Mouse (Mus musculus): ENCODE measurements around the gene Acvr1. TPM values are rescaled to one million over a fixed set of nuclear protein-coding genes. Genes with fewer than 3 reads are reported as not detected.
A peak's percentile ranks its signal among the peaks of the same experiment; 100 is the strongest.

Gene Acvr1
- polyA plus RNA-seq, 1 experiment from 2014 or later = 5.5 TPM

DNA sequence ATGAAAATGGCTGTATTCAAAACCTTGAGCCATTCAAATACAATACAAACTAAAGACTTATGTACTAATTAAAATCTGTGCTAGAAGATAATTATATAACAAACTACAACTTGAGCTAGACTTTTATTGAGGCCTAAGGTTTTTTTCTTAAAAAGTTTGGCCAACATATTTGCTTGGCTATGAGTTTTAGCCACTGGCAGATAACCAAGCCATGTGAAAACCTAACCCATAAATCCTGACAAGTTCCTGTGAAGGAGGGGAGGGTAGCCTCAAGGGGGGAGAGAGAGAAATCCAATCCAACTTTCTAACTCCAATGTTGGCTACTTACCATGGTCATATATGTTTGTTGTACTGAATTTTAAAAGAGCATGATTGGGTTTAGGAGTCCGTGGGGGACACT lies 48.4 kb downstream of the Acvr1 start:
- H3K9ac ChIP-seq (ENCODE audit: low read depth, low read length) = no peak overlapping the region
- no peaks in the 10 kb centered on the region for H3K36me3 ChIP-seq (ENCODE audit: insufficient read depth, low read length)
- no peaks in the 10 kb centered on the region for H3K27me3 ChIP-seq (ENCODE audit: insufficient read depth, low read length)
- no peak overlapping the region for H3K4me2 ChIP-seq (ENCODE audit: low read length)
- ATAC-seq (replicated peaks; ENCODE audit: low FRiP score, low read depth) (no peak), DNase-seq (ENCODE audit: low spot score) (no peak)
- no peaks in the 10 kb centered on the region for H3K9me3 ChIP-seq (replicated peaks; ENCODE audit: low read length)
- 76% methylated on average over 1 of the region's 1 CpGs for WGBS
- no peak for TF ChIP-seq CTCF (IDR thresholded peaks at IDR 0.05; ENCODE audit: low read depth)
- peaks cover 11% of the 10 kb centered on the region for H3K4me1 ChIP-seq (replicated peaks; ENCODE audit: insufficient read depth, low read length)
- H3K27ac ChIP-seq = no peak overlapping the region
- no peak overlapping the region for H3K4me3 ChIP-seq (replicated peaks; ENCODE audit: low read depth, low read length)

- Histone ChIP-seq H3K4me3 (replicated peaks; ENCODE audit: low read depth, low read length) (no peak overlapping the region), H3K9me3 (replicated peaks; ENCODE audit: low read length) (no peaks in the 10 kb centered on the region), H3K9ac (ENCODE audit: low read depth, low read length) (no peak overlapping the region), H3K4me2 (ENCODE audit: low read length) (0 out of 2 replicates have a peak overlapping the region, but pooled peaks have one; percentile 8), H3K27me3 (ENCODE audit: insufficient read depth, low read length) (no peaks in the 10 kb centered on the region), H3K36me3 (ENCODE audit: insufficient read depth, low read length) (no peaks in the 10 kb centered on the region), H3K4me1 (replicated peaks; ENCODE audit: insufficient read depth, low read length) (0 out of 2 replicates have a peak, but pooled peaks cover 5% of the 10 kb centered on the region), H3K27ac (peak overlapping the region; percentile 62)
- DNase-seq (ENCODE audit: low spot score) (peak; percentile 77), ATAC-seq (replicated peaks; ENCODE audit: low FRiP score, low read depth) (no peak)
- WGBS = 35% methylated on average over 6 of the region's 6 CpGs
- no peak for TF ChIP-seq CTCF (IDR thresholded peaks at IDR 0.05; ENCODE audit: low read depth)
Observed at GRCm38 (mm10) chr2:58516920-58517319, 50.0 kb downstream of the Acvr1 start.

- H3K4me1 ChIP-seq (replicated peaks; ENCODE audit: insufficient read depth, low read length) = peaks cover 5% of the 10 kb centered on the region; the same call in 1 of the 2 replicates
- WGBS = 33% methylated on average over 15 of the region's 15 CpGs
- no peak for ATAC-seq (replicated peaks; ENCODE audit: low FRiP score, low read depth)
Observed at GRCm38 (mm10) chr2:58516000-58516399, 51.0 kb downstream of the Acvr1 start.

DNA sequence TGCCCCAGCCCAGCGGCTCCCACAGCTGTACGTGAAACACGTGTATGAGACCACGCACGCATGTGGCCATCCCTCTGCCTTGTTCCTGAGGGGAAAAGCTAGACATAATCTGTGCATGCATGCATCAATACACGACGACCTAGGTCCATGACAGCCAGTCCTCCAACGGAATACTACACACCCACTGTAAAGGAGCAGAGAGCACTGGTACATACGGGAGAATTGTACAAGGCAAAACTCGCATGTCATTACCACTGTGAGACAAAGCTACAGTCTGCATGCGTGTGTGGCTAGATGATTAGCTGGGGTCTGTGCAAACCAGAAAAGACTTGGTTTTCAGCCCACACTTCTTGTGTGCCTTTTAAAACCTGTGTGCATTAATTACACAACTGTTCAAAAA lies 52.5 kb downstream of the Acvr1 start:
- Histone ChIP-seq H3K4me3 (replicated peaks; ENCODE audit: low read depth, low read length) (no peak overlapping the region), H3K4me1 (replicated peaks; ENCODE audit: insufficient read depth, low read length) (peaks cover 5% of the 10 kb centered on the region), H3K27ac (no peak overlapping the region), H3K9me3 (replicated peaks; ENCODE audit: low read length) (no peaks in the 10 kb centered on the region), H3K36me3 (ENCODE audit: insufficient read depth, low read length) (no peaks in the 10 kb centered on the region), H3K9ac (ENCODE audit: low read depth, low read length) (no peak overlapping the region), H3K4me2 (ENCODE audit: low read length) (no peak overlapping the region), H3K27me3 (ENCODE audit: insufficient read depth, low read length) (no peaks in the 10 kb centered on the region)
- no peak for TF ChIP-seq CTCF (IDR thresholded peaks at IDR 0.05; ENCODE audit: low read depth)
- 96% methylated on average over 11 of the region's 11 CpGs for WGBS
- ATAC-seq (replicated peaks; ENCODE audit: low FRiP score, low read depth) (no peak), DNase-seq (ENCODE audit: low spot score) (no peak)

More at GRCm38 (mm10) chr2:58516000-58516399, 51.0 kb downstream of the Acvr1 start:
- Histone ChIP-seq H3K36me3 (ENCODE audit: insufficient read depth, low read length) (no peaks in the 10 kb centered on the region), H3K9me3 (replicated peaks; ENCODE audit: low read length) (no peaks in the 10 kb centered on the region), H3K27ac (peak overlapping the region; percentile 50; the same call in 1 of the 2 replicates), H3K4me3 (replicated peaks; ENCODE audit: low read depth, low read length) (no peak overlapping the region), H3K27me3 (ENCODE audit: insufficient read depth, low read length) (no peaks in the 10 kb centered on the region), H3K4me2 (ENCODE audit: low read length) (peak overlapping the region; percentile 41), H3K9ac (ENCODE audit: low read depth, low read length) (no peak overlapping the region)
- no peak for TF ChIP-seq CTCF (IDR thresholded peaks at IDR 0.05; ENCODE audit: low read depth)
- DNase-seq (ENCODE audit: low spot score) = peak; percentile 19

DNA sequence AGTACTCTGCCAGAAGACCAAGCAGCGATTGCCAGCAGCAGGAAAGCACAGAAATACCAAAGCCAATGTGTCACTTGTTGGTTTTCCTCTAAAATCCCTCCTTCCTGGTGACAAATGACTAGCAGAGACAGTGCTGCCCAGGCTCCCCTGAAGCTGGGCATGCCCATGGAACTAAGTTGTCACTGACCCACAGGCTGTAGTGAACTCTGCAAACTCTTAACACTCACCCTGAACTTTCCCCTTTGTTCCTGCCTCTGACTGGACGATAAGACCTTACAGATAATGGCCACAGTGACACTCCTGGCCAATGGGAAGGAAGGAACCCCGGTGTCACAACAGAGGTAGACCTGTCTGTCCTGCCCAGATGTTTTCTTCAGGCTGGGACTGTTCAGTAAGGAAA lies 53.7 kb downstream of the Acvr1 start:
- ATAC-seq (replicated peaks; ENCODE audit: low FRiP score, low read depth) = no peak
- Histone ChIP-seq H3K9me3 (replicated peaks; ENCODE audit: low read length) (no peaks in the 10 kb centered on the region), H3K4me1 (replicated peaks; ENCODE audit: insufficient read depth, low read length) (peaks cover 5% of the 10 kb centered on the region), H3K27ac (no peak overlapping the region), H3K4me2 (ENCODE audit: low read length) (no peak overlapping the region), H3K27me3 (ENCODE audit: insufficient read depth, low read length) (no peaks in the 10 kb centered on the region), H3K36me3 (ENCODE audit: insufficient read depth, low read length) (no peaks in the 10 kb centered on the region), H3K9ac (ENCODE audit: low read depth, low read length) (no peak overlapping the region), H3K4me3 (replicated peaks; ENCODE audit: low read depth, low read length) (no peak overlapping the region)
- 71% methylated on average over 3 of the region's 3 CpGs for WGBS
- TF ChIP-seq CTCF (IDR thresholded peaks at IDR 0.05; ENCODE audit: low read depth) = no peak
- DNase-seq (ENCODE audit: low spot score) = no peak

DNA sequence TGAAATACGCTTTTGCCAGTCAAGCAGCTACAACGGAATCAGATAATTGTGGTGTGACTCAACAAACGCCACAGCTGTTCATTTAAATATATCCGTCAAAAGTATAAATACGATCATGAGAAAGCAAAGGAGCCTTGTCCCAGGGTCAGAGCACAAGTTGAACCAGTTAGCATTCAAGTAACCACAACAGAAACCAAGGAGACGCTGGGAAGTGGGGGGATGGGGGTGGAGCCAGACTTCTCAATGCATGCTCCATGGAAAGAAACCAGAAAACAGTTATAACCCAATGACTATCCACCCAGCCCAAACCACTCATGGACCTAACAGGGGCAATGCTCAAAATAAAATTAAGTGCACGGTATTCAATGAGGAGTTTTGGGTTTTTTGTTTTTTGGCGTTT lies 56.8 kb downstream of the Acvr1 start:
- WGBS = 57% methylated on average over 8 of the region's 8 CpGs
- no peaks in the 10 kb centered on the region for H3K27me3 ChIP-seq (ENCODE audit: insufficient read depth, low read length)
- no peak for TF ChIP-seq CTCF (IDR thresholded peaks at IDR 0.05; ENCODE audit: low read depth)
- H3K4me2 ChIP-seq (ENCODE audit: low read length) = no peak overlapping the region
- ATAC-seq (replicated peaks; ENCODE audit: low FRiP score, low read depth) (no peak), DNase-seq (ENCODE audit: low spot score) (peak; percentile 43)
- no peaks in the 10 kb centered on the region for H3K36me3 ChIP-seq (ENCODE audit: insufficient read depth, low read length)
- H3K4me1 ChIP-seq (replicated peaks; ENCODE audit: insufficient read depth, low read length) = peaks cover 3% of the 10 kb centered on the region
- H3K27ac ChIP-seq = no peak overlapping the region
- H3K9ac ChIP-seq (ENCODE audit: low read depth, low read length) = no peak overlapping the region
- no peaks in the 10 kb centered on the region for H3K9me3 ChIP-seq (replicated peaks; ENCODE audit: low read length)
- no peak overlapping the region for H3K4me3 ChIP-seq (replicated peaks; ENCODE audit: low read depth, low read length)
